Mouse (Mus musculus): ENCODE results near the gene Nckap1l. TPM values are rescaled to one million over a fixed set of nuclear protein-coding genes. Genes with fewer than 3 reads are reported as not detected.

Nckap1l gene
- polyA plus RNA-seq, 1 experiment from 2014 or later = 1.3 TPM

DNA sequence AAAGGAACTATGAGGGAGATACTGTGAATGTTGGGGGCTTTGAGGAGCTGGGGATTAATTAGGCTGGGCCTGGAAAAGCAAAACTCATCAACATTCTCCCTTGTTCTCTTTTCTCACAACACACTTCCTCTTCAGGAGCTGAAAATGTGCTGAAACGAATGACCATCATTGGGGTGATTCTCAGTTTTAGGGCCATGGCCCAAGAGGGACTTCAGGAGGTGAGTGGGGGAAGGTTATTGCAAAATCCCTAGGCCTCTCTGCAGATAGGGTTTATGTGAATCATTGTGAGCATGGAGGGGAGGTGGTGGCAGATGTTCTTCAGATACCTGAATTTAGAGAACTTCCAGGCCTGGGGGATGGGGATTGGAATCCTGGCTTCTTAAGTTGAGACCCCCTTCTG lies 33.1 kb downstream of the Nckap1l start:
- no peak overlapping the region for H3K4me3 ChIP-seq (ENCODE audit: low read depth, low read length)
- no peak overlapping the region for H3K4me2 ChIP-seq (ENCODE audit: low read depth, severe bottlenecking)
- no peaks in the 10 kb centered on the region for H3K9me3 ChIP-seq (ENCODE audit: control insufficient read depth, low read length)
- no peak overlapping the region for H3K27ac ChIP-seq (replicated peaks; ENCODE audit: low read depth, low read length)
- H3K27me3 ChIP-seq (ENCODE audit: control insufficient read depth, insufficient read depth, low read length) = no peaks in the 10 kb centered on the region
- no peaks in the 10 kb centered on the region for H3K36me3 ChIP-seq (ENCODE audit: control insufficient read depth, insufficient read depth, low read length)
- 46% methylated on average over 1 of the region's 1 CpGs for WGBS
- no peaks in the 10 kb centered on the region for H3K4me1 ChIP-seq (ENCODE audit: control insufficient read depth, insufficient read depth, low read length)
- DNase-seq (ENCODE audit: low spot score) (no peak), ATAC-seq (ENCODE audit: insufficient number of reproducible peaks, low FRiP score, low TSS enrichment, low read depth) (no peak)
- H3K9ac ChIP-seq (ENCODE audit: low read length) = no peak overlapping the region

DNA sequence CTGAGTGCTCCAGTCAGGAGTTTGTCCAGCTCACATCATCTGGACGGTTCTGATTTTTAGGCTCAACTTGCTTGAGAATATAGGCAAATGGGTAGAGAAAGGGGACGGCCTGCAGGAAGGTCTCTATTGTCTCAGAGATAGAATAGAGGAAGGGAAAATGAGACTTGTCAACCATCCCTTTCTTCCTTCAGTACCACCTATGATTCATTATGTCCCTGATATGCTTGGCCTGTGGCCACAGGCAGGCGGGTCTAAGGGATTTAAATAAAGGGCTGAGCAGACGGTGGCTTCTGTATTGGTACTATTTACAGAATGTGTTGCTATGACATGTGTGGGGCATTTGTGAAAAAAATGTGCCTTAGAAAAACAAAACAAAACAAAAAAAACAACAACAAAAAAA lies 34.7 kb downstream of the Nckap1l start:
- WGBS = 70% methylated on average over 4 of the region's 4 CpGs

DNA sequence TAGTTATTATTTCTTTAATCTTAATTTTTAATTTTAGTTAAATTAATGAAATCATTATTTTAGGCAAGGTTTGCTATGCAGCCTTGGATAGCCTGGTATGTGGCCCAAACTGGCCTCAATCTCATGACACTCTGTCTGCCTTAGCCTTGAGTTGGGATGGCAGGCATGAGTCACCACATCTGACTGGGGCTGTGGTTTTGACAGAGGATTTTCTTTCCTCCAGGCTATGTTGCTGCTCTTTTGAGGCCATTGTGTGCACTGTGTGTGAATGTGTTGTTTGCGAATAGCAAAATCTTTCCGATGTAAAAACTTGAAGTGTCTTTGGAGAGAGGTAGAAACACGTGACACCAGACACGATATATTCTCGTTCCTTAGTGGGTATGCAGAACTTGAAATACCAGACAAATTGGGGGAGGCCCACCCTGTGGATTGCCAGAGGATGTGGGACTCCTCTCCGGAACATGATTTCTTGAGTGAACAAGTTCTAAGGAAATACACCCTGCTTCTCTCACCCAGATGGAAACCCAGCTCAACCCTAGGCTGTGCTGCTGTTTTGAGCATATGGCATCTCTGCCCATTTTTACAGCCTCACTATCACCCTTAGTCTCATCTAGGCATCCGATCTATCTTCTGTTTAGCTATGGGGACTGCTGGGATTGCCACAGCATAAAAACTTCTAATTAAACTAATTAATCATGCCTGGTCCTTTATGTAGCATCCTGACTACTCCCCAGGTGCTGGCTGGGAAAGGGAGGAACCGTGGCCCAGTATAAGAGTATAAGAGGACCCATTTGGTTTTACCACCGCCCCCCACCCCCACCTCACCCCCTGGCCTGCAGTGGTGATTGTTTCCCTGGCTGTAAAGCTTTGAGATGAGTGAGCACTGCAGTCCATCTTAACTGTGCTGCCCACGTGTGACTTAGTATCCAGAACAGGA lies 42.9 kb downstream of the Nckap1l start:
- no peaks in the 10 kb centered on the region for H3K36me3 ChIP-seq (ENCODE audit: control insufficient read depth, insufficient read depth, low read length)
- peaks cover 8% of the 10 kb centered on the region for H3K4me1 ChIP-seq (ENCODE audit: control insufficient read depth, insufficient read depth, low read length)
- no peak for DNase-seq (ENCODE audit: low spot score)
- no peak overlapping the region for H3K9ac ChIP-seq (ENCODE audit: low read length)
- no peak overlapping the region for H3K27ac ChIP-seq (replicated peaks; ENCODE audit: low read depth, low read length)
- no peaks in the 10 kb centered on the region for H3K27me3 ChIP-seq (ENCODE audit: control insufficient read depth, insufficient read depth, low read length)
- H3K4me3 ChIP-seq (ENCODE audit: low read depth, low read length) = no peak overlapping the region
- ATAC-seq (ENCODE audit: insufficient number of reproducible peaks, low FRiP score, low TSS enrichment, low read depth) = no peak
- H3K4me2 ChIP-seq (ENCODE audit: low read depth, severe bottlenecking) = no peak overlapping the region
- 65% methylated on average over 10 of the region's 10 CpGs for WGBS
- H3K9me3 ChIP-seq (ENCODE audit: control insufficient read depth, low read length) = no peaks in the 10 kb centered on the region

More for the DNA sequence above, 34.7 kb downstream of the Nckap1l start:
- Histone ChIP-seq H3K4me2 (ENCODE audit: low read depth, severe bottlenecking) (no peak overlapping the region), H3K4me3 (ENCODE audit: low read depth, low read length) (no peak overlapping the region), H3K4me1 (ENCODE audit: control insufficient read depth, insufficient read depth, low read length) (no peaks in the 10 kb centered on the region), H3K27ac (replicated peaks; ENCODE audit: low read depth, low read length) (no peak overlapping the region), H3K27me3 (ENCODE audit: control insufficient read depth, insufficient read depth, low read length) (no peaks in the 10 kb centered on the region), H3K9me3 (ENCODE audit: control insufficient read depth, low read length) (no peaks in the 10 kb centered on the region), H3K36me3 (ENCODE audit: control insufficient read depth, insufficient read depth, low read length) (no peaks in the 10 kb centered on the region), H3K9ac (ENCODE audit: low read length) (no peak overlapping the region)
- ATAC-seq (ENCODE audit: insufficient number of reproducible peaks, low FRiP score, low TSS enrichment, low read depth) = no peak
- no peak for DNase-seq (ENCODE audit: low spot score)

DNA sequence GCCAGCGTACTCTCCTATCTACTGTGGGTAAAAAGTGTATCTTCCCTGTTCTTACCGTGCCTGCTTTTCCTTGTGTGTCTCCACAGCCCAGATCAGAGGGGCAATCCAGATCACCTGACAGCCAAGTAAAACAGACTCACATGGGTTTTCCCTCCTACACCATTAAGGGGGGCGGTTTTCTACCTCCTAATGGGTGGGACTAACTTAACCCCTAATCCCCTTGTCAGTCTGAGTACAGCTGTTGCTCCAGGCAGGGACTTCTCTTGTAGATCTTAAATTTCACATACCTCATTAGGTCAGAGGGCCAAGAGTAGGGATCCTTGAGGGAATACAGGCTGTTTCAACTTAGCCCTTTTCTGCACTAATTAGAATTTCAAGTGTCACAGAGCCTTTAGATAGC lies 44.6 kb downstream of the Nckap1l start:
- Histone ChIP-seq H3K4me2 (ENCODE audit: low read depth, severe bottlenecking) (no peak overlapping the region), H3K27me3 (ENCODE audit: control insufficient read depth, insufficient read depth, low read length) (0 out of 2 replicates have a peak, but pooled peaks cover 2% of the 10 kb centered on the region), H3K9me3 (ENCODE audit: control insufficient read depth, low read length) (no peaks in the 10 kb centered on the region), H3K9ac (ENCODE audit: low read length) (no peak overlapping the region), H3K27ac (replicated peaks; ENCODE audit: low read depth, low read length) (no peak overlapping the region), H3K4me3 (ENCODE audit: low read depth, low read length) (no peak overlapping the region), H3K36me3 (ENCODE audit: control insufficient read depth, insufficient read depth, low read length) (no peaks in the 10 kb centered on the region), H3K4me1 (ENCODE audit: control insufficient read depth, insufficient read depth, low read length) (peaks cover 8% of the 10 kb centered on the region)
- ATAC-seq (ENCODE audit: insufficient number of reproducible peaks, low FRiP score, low TSS enrichment, low read depth) (peak; percentile 33; the same call in 1 of the 2 replicates), DNase-seq (ENCODE audit: low spot score) (no peak)
- 17% methylated on average over 3 of the region's 3 CpGs for WGBS

DNA sequence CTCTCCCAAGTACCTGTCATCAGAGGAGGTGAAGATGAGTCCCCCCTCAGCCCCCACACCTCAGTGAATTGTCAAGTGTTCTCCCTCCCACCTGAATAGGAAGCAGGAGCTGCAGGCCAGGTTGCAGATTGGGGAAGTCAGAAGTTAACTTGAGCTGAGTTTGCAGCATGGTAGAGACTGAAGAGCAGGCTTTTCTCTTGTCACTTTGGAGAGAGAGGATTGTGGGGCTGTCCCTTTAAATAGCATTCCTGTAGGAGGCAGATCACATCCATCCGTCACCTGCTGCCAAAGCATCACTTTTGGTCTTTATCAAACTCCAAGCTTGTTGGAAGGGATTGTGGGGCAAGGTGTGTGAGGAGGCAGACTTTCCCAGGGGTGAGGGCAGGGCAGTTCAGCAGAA lies 47.1 kb downstream of the Nckap1l start:
- H3K27me3 ChIP-seq (ENCODE audit: control insufficient read depth, insufficient read depth, low read length) = peaks cover 15% of the 10 kb centered on the region
- WGBS = 55% methylated on average over 1 of the region's 1 CpGs
- H3K4me2 ChIP-seq (ENCODE audit: low read depth, severe bottlenecking) = no peak overlapping the region
- no peak for DNase-seq (ENCODE audit: low spot score)
- H3K4me1 ChIP-seq (ENCODE audit: control insufficient read depth, insufficient read depth, low read length) = peaks cover 8% of the 10 kb centered on the region
- no peak overlapping the region for H3K4me3 ChIP-seq (ENCODE audit: low read depth, low read length)
- no peaks in the 10 kb centered on the region for H3K36me3 ChIP-seq (ENCODE audit: control insufficient read depth, insufficient read depth, low read length)
- H3K9me3 ChIP-seq (ENCODE audit: control insufficient read depth, low read length) = no peaks in the 10 kb centered on the region
- no peak overlapping the region for H3K27ac ChIP-seq (replicated peaks; ENCODE audit: low read depth, low read length)
- no peak overlapping the region for H3K9ac ChIP-seq (ENCODE audit: low read length)
- no peak for ATAC-seq (ENCODE audit: insufficient number of reproducible peaks, low FRiP score, low TSS enrichment, low read depth)

DNA sequence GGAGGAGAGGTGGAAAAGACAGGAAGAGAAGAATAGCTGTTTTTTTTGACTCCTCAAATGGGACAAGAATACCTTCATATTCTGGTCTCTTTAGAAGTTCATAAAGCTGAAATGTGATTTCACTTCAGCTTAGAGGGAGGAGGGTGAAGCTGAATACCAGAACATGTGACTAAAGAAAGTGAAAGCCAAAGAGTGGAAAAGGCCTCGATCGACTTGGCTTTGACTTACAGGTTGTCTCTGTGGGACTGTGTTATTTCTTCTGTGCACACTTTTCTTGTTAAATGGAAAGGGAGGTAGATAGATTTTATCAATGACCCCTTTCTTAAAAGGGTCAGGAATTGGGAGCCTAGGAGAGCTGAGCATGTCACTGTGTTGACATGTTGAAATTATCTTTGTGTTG lies 47.6 kb downstream of the Nckap1l start:
- no peak overlapping the region for H3K4me2 ChIP-seq (ENCODE audit: low read depth, severe bottlenecking)
- 81% methylated on average over 2 of the region's 2 CpGs for WGBS
- no peaks in the 10 kb centered on the region for H3K9me3 ChIP-seq (ENCODE audit: control insufficient read depth, low read length)
- ATAC-seq (ENCODE audit: insufficient number of reproducible peaks, low FRiP score, low TSS enrichment, low read depth) (no peak), DNase-seq (ENCODE audit: low spot score) (no peak)
- no peak overlapping the region for H3K4me3 ChIP-seq (ENCODE audit: low read depth, low read length)
- H3K9ac ChIP-seq (ENCODE audit: low read length) = no peak overlapping the region
- H3K27me3 ChIP-seq (ENCODE audit: control insufficient read depth, insufficient read depth, low read length) = peaks cover 15% of the 10 kb centered on the region
- H3K27ac ChIP-seq (replicated peaks; ENCODE audit: low read depth, low read length) = no peak overlapping the region
- peaks cover 8% of the 10 kb centered on the region for H3K4me1 ChIP-seq (ENCODE audit: control insufficient read depth, insufficient read depth, low read length)
- H3K36me3 ChIP-seq (ENCODE audit: control insufficient read depth, insufficient read depth, low read length) = no peaks in the 10 kb centered on the region

DNA sequence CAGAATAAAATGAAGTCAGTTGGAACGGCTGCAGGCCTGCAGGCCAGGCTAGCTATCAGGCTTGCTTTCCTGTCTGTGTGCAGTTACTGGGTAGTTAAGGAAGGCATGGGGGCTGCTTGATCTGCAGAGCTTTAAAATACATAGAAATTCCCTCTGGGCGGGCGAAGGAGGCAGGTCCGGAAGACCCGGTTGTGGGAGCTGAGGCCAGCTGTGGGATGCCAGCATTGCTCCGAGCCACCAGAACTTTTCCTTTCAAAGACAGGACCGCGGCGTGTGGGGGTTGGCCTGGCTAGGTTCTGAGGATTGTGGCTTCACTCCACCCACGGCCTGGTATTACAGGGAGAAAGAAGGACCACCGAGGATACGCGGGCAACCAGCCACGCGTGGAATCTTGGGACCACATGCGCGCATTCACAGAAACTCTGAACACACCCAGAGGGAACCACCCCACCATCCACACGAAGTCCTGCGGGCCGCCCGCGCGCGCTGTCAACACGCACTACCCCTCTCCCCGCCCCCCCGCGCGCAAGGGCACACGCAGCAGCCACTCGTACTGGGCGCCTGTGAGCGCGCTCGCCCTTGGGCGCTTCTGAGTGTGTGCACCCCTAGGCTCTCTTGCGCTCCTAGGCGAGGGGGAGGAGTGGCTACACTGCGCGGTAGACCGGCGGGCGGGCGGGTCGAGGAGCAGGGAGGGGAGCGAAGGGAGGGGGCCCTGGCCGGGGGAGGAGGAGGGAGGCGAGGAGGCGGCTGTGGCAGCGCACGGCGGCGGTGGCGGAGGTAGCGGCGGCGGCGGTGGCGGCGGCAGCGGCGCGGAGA lies 49.0 kb downstream of the Nckap1l start, which contains the start of gene Pde1b:
Gene Pde1b (plus strand): TSS at position 600 of the 816 bp plus-strand sequence.
- Histone ChIP-seq H3K9ac (ENCODE audit: low read length) (peak within 1 kb of the TSS; percentile 58), H3K27me3 (ENCODE audit: control insufficient read depth, insufficient read depth, low read length) (peaks cover 15% of the 10 kb centered on the region), H3K4me2 (ENCODE audit: low read depth, severe bottlenecking) (peak within 1 kb of the TSS; percentile 79), H3K4me3 (ENCODE audit: low read depth, low read length) (peak within 1 kb of the TSS; percentile 45), H3K9me3 (ENCODE audit: control insufficient read depth, low read length) (no peaks in the 10 kb centered on the region), H3K36me3 (ENCODE audit: control insufficient read depth, insufficient read depth, low read length) (no peaks in the 10 kb centered on the region; the same call in 1 of the 2 replicates), H3K27ac (replicated peaks; ENCODE audit: low read depth, low read length) (no peak within 1 kb of the TSS), H3K4me1 (ENCODE audit: control insufficient read depth, insufficient read depth, low read length) (peaks cover 8% of the 10 kb centered on the region)
- ATAC-seq (ENCODE audit: insufficient number of reproducible peaks, low FRiP score, low TSS enrichment, low read depth) (peak; percentile 71), DNase-seq (ENCODE audit: low spot score) (peak; percentile 72)
- under 1% methylated on average over 58 of the region's 63 CpGs for WGBS

DNA sequence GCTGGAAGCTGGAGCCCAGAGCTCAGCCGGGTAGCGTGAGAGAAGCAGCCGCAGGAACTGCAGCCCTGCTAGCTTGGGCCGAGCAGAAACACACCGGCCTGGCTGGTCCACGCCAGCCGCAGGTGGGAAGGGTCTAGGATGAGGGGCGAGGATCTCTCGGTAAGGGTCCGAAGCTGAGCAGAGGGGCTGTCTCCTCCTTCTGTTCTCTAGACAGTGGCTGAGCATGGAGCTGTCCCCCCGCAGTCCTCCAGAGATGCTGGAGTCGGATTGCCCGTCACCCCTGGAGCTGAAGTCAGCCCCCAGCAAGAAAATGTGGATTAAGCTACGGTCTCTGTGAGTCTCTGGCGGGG lies 49.6 kb downstream of the Nckap1l start:
- WGBS = 0% methylated on average over 12 of the region's 15 CpGs

More for the DNA sequence above, 49.6 kb downstream of the Nckap1l start:
- no peak for DNase-seq (ENCODE audit: low spot score)
- peak; percentile 70 for ATAC-seq (ENCODE audit: insufficient number of reproducible peaks, low FRiP score, low TSS enrichment, low read depth)
- Histone ChIP-seq H3K9ac (ENCODE audit: low read length) (peak overlapping the region; percentile 58), H3K4me1 (ENCODE audit: control insufficient read depth, insufficient read depth, low read length) (peaks cover 3% of the 10 kb centered on the region), H3K27me3 (ENCODE audit: control insufficient read depth, insufficient read depth, low read length) (peaks cover 15% of the 10 kb centered on the region), H3K4me3 (ENCODE audit: low read depth, low read length) (peak overlapping the region; percentile 45), H3K9me3 (ENCODE audit: control insufficient read depth, low read length) (no peaks in the 10 kb centered on the region), H3K27ac (replicated peaks; ENCODE audit: low read depth, low read length) (no peak overlapping the region), H3K4me2 (ENCODE audit: low read depth, severe bottlenecking) (peak overlapping the region; percentile 79), H3K36me3 (ENCODE audit: control insufficient read depth, insufficient read depth, low read length) (no peaks in the 10 kb centered on the region; the same call in 1 of the 2 replicates)

Data from limb, embryonic 11.5 days (tissue).